Mouse (Mus musculus): ENCODE data around the gene Bicd2. TPM values are rescaled to one million over a fixed set of nuclear protein-coding genes. Genes with fewer than 3 reads are reported as not detected.

Gene Bicd2
- total RNA-seq, 2 experiments from 2014 or later, result 15.3 to 24.7 TPM

DNA sequence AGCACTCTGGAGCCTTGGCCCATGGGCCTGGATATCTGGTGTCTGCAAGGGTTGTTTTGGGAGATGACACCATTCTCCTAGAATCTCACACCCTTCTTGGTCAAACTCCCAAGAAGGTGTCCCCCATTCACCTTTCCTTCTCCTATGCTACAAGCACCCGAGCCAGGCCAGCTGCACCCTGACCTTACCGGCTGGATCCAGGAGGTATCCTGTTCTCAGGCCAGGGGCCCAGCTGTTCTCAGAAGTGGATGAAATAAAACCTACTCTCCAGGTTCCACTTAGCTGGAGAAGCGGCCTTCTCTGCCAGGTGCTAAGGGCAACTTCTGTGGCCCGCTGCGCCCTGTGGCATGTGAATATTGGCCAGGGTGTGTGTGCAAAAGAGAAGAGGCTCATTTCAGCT lies 16.5 kb upstream of the Bicd2 start:
- no peak for ATAC-seq (ENCODE audit: poor library complexity, severe bottlenecking)

DNA sequence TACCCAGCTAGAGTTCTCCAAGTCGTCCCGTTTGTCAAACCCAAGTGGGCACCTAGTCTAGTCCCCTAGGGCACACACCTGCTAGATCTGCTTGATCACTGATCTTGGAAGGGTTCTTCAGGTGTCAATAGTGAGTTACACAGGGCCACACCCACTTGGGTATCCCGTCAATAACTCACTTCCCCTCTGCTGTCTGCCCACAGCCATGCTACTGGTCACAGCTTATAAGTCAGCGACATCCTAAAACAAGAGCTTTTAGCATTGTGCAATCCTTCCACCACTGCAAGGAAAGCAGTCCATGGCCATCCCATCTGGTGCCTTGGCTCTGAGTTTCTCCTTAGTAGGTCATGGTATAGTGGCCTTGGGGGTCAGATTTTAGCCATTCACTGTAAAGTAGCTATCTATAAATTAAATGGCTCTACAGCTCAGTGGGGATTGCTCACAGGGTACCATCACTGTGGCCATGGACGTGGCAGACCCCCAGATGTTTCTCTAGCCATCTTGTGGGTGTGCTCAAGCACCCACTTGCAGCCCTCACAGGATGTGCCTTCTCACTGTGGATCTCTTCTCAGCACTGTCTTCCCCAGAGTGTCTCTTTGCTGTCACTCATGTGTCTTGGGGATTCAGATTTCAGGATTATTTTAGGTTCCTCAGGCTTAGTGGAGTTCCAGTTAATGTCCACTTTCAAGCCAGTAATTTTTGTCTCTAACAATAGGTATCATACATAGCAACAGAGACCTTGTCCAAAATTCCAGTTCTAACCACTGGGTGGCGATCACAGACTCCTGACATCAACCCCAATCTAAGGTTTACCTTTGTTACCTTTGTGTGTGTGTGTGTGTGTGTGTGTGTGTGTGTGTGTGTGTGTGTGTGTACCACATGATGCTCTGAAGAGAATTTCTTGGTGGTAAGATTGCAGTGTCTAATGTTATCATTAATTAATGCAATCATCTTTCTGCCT lies 14.9 kb upstream of the Bicd2 start:
- peak; percentile 86 for ATAC-seq (ENCODE audit: poor library complexity, severe bottlenecking)

DNA sequence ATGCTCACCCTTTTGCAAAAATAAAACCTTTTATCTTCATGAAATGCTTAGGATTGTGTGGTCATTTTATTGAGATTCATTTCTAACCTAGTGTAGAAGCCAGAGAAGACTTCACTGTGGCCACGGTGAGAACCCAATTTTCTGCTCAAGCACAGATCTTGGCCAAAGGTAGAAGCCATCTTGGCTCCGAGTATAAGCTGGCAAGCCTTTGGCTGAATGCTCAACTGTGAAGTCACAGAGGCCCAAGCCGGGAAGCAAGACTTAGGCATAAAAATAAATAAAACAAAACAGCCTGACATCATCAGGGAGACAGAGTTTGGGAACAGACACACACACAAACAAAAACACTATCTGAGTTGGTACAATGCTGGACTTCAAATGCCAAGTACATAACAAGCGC lies 13.3 kb upstream of the Bicd2 start:
- no peak for ATAC-seq (ENCODE audit: poor library complexity, severe bottlenecking)

DNA sequence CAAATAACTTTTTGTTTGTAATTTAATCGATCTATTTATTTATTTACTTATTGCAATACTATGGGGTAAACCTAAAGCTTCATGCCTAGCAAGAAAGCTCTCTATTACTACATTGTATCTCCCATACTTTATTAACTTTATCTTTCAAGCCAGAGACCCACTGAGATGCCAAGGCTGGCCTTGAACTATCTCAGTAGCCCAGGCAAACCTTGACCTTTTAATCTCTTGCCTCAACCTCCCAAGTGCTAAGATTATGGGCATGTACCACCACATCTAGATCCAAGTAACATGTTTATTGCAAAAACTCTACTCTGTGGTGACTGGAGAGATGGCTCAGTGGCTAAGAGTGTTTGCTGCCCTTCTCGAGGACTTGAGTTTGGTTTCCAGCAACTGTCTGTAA lies 8.1 kb upstream of the Bicd2 start:
- no peak for ATAC-seq (ENCODE audit: poor library complexity, severe bottlenecking)

DNA sequence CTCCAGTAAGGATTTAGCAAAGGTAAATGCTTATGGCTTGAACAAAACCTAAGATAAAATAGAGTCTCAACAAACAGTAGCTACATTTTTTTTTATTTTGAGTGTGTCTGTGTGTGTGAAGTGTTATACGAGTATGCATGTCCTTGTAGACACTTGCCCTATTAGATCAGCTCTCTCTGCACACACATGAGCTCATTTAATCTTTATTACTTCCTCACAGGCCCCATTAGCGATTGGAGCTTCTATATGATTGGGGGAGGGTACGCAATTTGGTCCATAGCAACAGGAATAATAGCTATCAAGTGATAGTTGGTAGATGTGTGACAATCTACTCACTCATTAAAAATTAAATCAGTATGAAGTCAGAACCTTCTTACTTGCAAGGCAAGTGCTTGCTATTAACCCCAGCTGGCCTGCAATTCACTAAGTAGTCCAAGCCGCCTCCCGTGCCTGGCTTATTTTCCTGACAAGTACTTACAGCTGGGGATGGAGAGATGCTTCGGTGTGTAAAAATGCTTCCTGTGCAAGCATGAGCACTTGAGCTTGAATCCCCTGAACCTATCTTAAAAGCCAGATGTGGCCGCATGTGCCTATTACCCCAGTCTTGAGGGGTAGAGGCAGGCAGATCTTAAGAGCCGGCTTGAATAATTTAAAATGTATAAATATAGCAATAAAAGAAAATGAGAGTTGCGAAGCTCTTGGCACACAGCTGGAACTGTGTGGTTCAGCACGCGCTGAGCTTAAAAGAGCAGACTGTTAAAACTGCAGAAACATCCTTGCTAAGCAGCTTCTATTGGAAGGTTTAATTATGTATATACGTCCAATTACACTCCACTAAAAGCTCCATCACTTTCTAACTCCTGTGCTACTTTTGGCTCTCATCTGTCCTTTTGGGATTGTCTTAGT lies 6.1 kb upstream of the Bicd2 start:
- no peak for ATAC-seq (ENCODE audit: poor library complexity, severe bottlenecking)

DNA sequence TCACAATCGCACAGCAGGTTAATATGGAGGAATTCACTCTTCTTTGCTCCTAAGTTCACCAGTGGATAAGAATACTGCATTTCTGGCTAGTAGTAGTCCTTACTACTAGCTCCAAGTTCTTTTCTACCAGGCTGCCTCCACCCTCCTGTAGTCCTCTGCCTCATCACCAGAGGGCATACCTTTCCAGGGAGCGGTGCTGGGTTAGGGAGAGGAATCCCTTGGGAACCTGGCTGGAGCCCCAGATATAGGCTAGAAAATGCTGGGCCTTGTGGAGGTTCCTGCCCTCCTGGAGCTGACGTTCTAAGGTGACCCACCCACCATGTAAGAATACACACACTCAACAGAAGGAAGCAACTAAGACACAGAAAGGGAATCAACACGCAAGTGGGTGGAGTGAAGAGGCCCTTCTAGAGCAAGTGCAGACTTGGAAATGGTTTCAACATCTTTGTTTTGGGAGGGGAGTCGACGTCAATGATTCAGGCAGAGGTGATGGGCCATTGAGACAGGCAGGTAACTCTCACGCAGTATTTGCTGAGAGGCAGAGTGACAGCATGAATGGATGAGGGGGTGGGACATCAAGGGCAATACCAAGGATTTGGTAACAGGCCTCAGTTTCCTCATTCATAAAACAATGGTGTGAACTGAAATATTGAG lies 2.4 kb upstream of the Bicd2 start:
- ATAC-seq (ENCODE audit: poor library complexity, severe bottlenecking), result no peak

DNA sequence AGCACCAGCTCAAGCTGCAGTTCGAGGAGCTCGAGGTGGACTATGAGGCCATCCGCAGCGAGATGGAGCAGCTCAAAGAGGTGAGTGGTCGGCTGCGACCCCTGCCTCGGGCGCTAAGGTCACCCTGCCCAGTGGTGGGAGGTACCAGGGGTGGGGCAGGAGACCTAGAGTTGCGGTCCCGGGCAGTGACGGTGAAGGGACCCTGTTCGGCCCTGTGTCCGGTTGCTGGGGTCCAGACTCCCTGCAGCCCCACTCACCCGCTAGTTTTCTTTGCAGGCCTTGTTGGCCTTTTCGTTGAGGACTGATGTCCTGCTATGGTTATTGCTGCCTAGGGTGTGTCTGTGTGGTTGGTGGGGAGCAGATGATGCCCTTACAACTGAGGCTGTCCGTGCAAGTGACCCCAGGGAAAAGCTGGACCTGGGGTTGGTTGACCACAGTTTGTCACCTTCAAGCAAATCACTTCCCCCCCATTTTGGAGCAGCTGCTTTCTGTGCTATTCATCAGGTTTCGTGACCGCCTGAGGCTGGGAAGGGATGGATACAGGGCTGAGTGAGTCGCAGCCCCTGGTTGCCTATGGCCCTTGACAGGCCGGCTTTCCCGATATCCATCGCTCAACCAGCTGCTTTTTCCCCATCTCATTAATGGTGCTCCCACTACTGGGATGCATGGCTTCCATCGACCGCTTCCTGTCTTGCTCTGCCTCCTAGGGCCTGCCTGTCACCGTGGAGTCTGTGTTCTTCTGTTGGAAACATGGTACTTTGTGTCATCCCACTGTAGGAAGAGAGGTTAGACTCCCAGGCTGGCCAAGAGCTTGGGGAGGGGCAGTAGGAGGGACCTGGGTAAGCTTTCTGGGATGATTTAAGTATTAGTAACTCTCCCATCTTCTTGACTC lies 692 bp downstream of the Bicd2 start:
- ATAC-seq (ENCODE audit: poor library complexity, severe bottlenecking), result peak; percentile 1; the same call in 1 of the 2 replicates

DNA sequence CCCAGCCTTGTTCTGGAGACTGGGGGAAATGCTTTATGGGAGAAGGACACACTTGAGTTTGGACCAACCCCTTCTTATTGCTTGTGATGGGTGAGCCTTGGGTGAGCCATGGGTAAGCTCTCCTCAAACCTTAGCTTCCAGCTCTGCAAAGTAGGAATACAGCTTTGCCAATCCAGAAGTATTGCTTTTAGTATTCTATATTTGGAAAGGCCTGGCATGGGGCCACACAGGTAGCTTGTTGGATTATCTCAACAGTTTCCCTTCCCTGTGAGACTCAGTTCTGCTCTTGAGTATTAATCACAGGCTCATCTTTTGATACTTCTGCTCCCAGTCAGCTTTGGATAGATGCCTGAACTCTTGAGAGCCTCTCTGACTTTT lies 1.3 kb downstream of the Bicd2 start:
- no peak for ATAC-seq (ENCODE audit: poor library complexity, severe bottlenecking)

DNA sequence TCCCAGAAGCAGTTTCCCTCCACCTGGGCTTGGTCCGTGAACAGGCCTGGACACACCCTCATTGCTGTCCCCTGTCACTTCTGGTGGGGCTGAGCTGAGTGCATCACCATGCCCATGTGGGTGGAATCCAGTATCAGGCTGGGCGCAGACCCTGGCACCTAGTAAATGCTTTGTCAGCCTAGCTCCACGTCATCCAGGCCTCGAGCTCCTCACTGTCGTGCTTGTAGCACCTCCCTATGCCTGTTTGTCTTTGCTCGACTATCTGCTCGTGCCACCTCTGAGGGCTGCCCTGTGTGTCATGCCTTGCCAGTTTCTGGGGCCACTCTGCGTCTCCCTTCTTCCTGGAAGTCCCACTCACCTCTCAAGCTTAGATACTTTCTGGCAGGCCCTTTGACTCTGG lies 3.2 kb downstream of the Bicd2 start:
- no peak for ATAC-seq (ENCODE audit: poor library complexity, severe bottlenecking)

DNA sequence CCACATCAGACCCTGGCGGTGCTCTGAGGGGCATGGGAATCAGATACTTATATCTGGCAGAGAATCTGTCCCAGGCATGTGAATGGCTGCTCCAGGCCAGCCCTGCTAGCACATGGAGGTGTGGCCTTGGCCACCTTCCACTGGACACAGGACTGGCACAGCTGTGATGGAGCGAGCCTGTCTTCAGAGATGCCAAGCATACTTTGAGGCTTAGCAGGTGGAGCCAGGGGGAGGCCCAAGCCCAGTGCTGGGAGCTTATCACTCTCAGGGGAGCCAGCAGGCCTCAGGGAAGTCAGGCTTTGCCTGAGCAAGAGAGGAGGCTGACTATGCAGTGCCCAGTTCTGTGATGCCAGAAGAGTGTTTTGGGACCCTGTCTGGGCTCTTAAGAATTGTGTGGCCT lies 4.1 kb downstream of the Bicd2 start:
- no peak for ATAC-seq (ENCODE audit: poor library complexity, severe bottlenecking)

DNA sequence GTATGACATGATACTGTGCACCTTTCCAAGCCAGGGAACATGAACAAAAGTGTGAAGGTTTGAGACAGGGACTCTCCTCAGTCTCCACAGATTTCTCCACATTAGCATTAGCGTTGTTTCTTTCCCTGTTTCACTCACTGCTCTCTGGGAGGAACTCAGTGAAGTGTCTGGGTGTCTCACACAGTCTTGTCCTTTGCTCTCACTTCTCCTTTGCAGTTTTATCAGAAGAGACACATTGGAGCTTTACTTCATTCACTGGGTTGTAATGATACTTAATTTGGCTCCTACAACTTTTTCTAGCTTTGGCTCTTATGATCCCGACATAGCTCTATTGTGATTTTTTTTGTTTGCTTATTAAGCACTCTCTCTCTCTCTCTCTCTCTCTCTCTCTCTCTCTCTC lies 7.1 kb downstream of the Bicd2 start:
- ATAC-seq (ENCODE audit: poor library complexity, severe bottlenecking), result peak; percentile 43; the same call in 1 of the 2 replicates

DNA sequence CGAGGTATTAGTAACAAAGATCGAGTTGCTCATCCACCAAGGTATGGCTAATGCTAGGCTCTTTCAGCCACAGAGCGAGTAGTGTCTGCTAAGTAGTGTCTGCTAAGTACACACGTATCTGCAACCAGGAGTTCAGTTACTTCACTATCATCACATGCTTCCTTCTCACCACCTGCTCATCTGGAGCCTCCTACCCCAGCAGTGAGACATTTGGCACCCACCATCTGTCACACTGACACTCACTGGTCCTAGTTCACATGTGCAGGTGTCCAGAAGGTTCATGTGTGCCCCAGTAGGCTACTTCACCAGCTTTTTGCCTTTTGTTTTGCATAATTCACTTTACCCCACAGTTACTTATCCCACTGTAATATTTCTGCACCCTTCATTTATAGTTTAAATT lies 8.0 kb downstream of the Bicd2 start:
- ATAC-seq (ENCODE audit: poor library complexity, severe bottlenecking), result no peak

DNA sequence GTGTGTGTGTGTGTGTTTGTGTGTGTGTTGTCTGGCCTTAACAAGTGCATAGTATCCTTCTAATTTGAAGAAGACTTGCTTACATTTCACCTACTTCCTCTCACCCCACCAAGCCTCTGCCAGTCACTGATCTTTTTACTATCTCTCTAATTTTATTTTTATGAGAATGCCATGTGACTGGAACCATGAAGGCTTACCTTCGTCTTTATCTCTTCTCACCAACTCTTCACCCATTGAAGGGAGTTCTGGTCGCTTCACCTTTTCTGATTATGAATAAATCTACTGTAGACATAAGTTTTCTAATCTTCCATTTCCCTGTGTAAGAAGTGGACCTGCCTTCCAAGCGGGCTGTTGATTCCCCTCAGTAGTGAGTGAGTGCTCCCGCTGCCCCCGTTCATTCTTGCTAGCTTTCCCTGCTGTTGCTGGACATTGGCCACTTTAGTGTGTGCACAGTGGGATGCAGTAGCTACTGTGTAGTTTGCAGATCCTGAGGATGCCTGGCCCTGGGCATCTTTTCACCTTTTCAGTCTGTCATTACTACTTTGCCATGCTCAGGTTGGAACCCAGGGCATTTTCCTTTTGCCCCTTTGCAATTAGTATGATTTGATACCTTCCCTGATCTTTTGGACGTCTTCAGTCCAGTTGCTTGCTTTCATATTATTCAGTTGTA lies 8.6 kb downstream of the Bicd2 start:
- no peak for ATAC-seq (ENCODE audit: poor library complexity, severe bottlenecking)

DNA sequence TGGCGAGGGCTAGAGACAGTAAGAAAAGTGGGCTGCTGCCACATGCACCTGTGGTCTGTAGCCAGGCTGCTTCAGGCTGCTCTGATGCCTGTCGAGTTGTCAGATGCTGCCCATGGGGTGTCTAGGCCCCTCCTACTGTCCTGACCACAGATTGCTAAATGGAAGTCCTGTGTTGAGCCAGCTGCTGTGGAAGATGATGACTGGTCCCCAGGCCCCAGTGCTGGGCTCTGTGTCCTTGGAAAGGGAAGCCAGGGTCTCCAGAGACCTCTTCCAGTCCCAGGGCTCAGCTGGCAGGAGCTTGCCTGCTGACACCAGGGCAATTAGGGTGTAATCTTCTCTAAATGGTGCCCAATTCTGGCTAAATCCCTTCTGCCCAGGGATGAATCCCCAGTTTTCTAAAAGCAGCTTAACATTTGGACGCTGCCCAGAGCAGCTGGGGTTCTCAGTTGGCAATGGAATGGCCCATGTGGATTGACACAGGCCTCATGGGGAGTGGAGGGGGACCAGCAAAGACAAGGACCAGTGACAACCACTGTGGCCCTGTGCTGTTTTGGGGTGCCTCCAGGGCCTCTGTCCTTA lies 11.3 kb downstream of the Bicd2 start:
- ATAC-seq (ENCODE audit: poor library complexity, severe bottlenecking), result peak; percentile 86

DNA sequence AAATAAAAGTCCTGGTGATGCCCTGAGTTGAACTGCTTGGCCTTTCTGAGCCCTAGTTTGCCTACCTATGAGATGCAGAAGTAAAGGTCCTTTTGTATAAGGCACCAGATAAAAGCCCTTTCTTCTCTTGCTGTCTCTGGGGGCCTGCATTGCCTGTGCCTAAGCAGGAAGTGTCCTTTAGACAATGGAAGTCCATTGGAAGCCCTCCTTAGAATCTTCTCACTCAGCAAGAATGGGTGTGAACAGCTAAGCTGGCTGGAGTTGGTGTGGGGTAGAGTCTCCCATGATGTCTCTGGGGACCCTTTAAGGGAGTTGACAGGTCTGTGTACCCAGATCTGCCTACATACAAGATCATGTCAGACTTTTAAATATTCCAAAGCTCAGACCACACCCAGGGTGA lies 12.0 kb downstream of the Bicd2 start:
- no peak for ATAC-seq (ENCODE audit: poor library complexity, severe bottlenecking)

DNA sequence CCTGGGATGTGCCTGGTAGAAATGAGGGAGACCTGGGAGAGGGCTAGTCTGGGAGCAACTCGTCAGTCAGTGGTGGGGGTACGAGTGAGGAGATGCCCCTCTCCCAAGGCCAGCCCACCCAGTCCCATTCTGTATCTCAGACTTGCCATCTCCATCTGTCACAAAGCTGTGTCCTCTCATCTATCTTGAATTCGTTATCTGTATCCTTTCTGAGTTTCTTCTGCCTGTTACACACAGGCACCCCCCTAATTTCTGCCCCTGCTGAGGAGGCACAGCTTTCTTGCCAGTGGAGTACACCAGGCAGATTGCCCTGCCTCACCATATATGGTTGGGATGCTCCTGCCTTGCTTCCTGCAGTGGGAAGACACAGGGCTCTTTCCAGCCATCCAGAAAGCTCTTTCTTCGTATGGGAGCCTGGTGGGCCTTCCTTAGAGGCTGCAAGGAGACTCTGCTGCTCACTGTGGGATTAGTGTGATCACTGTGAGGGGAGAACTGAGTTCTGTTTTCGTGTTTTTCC lies 12.7 kb downstream of the Bicd2 start:
- ATAC-seq (ENCODE audit: poor library complexity, severe bottlenecking), result no peak

DNA sequence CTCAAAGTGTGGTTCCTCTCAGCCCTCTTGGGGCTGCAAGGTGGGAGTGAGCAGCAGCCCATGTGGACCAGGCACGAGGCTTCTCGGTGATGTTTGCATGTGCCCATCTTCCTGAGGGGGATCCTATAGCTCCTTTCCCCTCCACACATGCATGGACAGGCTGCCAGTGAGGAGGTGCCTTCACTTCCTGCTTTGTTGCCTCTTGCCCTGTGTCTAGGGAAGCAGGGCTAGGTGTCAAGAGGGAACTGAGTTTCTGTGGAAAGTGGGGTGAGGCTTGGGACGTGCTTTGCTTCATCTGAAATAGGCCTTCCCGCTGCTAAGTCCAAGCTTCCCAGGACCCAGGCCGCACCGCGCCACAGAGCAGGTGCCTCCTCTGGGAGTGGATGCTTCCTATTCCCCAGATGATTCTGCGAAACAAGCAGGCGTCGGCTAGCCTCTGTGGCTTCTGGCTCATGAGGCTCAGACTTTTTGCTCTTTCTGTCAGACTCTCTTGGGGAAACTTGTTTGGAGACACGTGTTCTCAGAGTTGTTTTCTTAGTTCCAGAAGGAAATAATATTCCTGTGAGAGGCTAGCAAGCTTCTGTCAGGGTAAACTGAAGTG lies 14.2 kb downstream of the Bicd2 start:
- ATAC-seq (ENCODE audit: poor library complexity, severe bottlenecking), result peak; percentile 54

DNA sequence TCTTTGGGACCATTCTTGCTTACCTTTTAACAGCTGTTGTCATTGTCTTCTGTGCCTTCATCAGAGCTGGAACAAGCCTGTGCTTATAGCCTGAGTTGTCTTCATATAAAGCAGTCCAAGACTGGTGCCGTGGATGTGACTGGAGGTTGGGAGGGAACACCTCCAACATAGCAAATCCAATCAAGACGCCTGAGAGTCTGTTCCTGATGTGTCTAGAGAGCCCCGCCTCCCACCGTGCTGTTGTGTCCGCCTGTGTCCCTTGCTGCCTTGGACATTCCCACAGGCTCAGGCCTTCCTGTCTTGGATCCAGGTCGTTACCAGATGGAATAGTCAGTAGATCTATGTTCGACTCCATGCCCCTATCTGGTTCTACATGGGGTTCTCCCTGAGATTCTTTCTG lies 14.7 kb downstream of the Bicd2 start:
- ATAC-seq (ENCODE audit: poor library complexity, severe bottlenecking), result no peak

All from megakaryocyte, adult 5-6 weeks (primary cell).